ENCODE assay signal across 11 mouse cellular contexts in the genomic region with DNA sequence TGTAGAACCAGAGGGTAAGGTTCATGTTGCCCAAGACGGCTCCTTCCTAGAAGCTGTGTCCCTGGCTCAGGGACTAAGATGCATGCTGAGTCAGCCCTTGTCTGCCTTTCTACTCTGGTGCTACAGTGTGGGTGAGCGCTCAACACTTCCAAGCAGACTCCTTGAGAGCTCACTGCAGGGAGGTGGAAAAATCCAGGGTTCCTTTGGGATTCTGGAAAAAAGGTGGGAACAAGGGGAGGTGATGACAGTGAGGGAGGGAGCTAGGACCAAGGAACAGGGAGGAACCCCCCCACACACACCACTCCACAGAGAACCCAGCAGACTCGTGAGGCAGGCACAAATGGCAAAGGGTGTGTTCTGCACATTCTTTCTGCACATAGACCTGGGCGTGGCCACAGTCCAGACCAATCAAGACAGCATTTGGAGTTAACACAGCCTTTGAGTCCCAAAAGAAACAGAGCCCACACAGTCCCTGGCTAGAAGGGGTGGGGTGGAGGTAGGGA. TPM values are rescaled to one million over a fixed set of nuclear protein-coding genes. Genes with fewer than 3 reads are reported as not detected.
A peak's percentile ranks its signal among the peaks of the same experiment; 100 is the strongest.
DNase-seq lines count a peak whose midpoint lies in the region; ATAC-seq and TF ChIP-seq lines count a peak whose summit lies in the region.
"Had no signal": no experiment of that assay in that cellular context is flagged by ENCODE, and none has a peak within 500 bp of the region (broad histone marks: within the 10 kb centered on the region; RNA-seq: fewer than 3 reads in every experiment).

No protein-coding gene starts in this region.

- 55% methylated on average over 4 of the region's 4 CpGs for WGBS in liver, postnatal 0 days (ENCODE audit: insufficient replicate concordance)
- WGBS in heart, embryonic 11.5 days (ENCODE audit: insufficient replicate concordance) = 43% methylated on average over 4 of the region's 4 CpGs

- H3K4me2 ChIP-seq in liver, postnatal 0 days (ENCODE audit: low read depth, low read length) = no peak overlapping the region
- H3K4me2 ChIP-seq in heart, embryonic 11.5 days = no peak overlapping the region
- H3K4me2 ChIP-seq: midbrain, embryonic 12.5 days had no signal

- no peaks in the 10 kb centered on the region for H3K9me3 ChIP-seq in liver, postnatal 0 days (ENCODE audit: low read length)
- H3K9me3 ChIP-seq in heart, embryonic 11.5 days (replicated peaks; ENCODE audit: control insufficient read depth, low read length) = no peaks in the 10 kb centered on the region
- H3K9me3 ChIP-seq: midbrain, embryonic 12.5 days had no signal

- ATAC-seq in liver, postnatal 0 days = no peak
- no peak for ATAC-seq in heart, embryonic 11.5 days (replicated peaks; ENCODE audit: insufficient number of reproducible peaks, low FRiP score, low TSS enrichment)
- ATAC-seq: activated CD4-positive, CD25-positive, alpha-beta regulatory T cell, adult 4 months had no signal

- no peaks in the 10 kb centered on the region for H3K27me3 ChIP-seq in liver, postnatal 0 days (ENCODE audit: insufficient read depth, low read length)
- H3K27me3 ChIP-seq in heart, embryonic 11.5 days (ENCODE audit: control insufficient read depth, insufficient read depth, low read length) = peaks cover 17% of the 10 kb centered on the region

- H3K27ac ChIP-seq in liver, postnatal 0 days (ENCODE audit: low read depth) = no peak overlapping the region
- no peak overlapping the region for H3K27ac ChIP-seq in heart, embryonic 11.5 days (ENCODE audit: low read depth, low read length)
- H3K27ac ChIP-seq: midbrain, embryonic 12.5 days had no signal

- H3K9ac ChIP-seq in liver, postnatal 0 days (replicated peaks) = no peak overlapping the region
- H3K9ac ChIP-seq in heart, embryonic 11.5 days (ENCODE audit: low read depth, low read length) = no peak overlapping the region
- H3K9ac ChIP-seq: midbrain, embryonic 12.5 days had no signal

- no peak for TF ChIP-seq CTCF in liver, postnatal 0 days (IDR thresholded peaks at IDR 0.05; ENCODE audit: low read depth)

- H3K4me3 ChIP-seq in liver, postnatal 0 days (ENCODE audit: low read depth, low read length) = no peak overlapping the region
- no peak overlapping the region for H3K4me3 ChIP-seq in heart, embryonic 11.5 days (ENCODE audit: low read depth, low read length)
- H3K4me3 ChIP-seq: midbrain, embryonic 12.5 days had no signal

- TF ChIP-seq EP300 in liver, postnatal 0 days (IDR thresholded peaks at IDR 0.05; ENCODE audit: low read depth) = no peak

- H3K4me1 ChIP-seq in liver, postnatal 0 days (ENCODE audit: insufficient read depth) = no peaks in the 10 kb centered on the region
- H3K4me1 ChIP-seq in heart, embryonic 11.5 days (ENCODE audit: control insufficient read depth, insufficient read depth, low read length) = peaks cover 7% of the 10 kb centered on the region
- H3K4me1 ChIP-seq: midbrain, embryonic 12.5 days had no signal

- H3K36me3 ChIP-seq in liver, postnatal 0 days (replicated peaks; ENCODE audit: insufficient read depth, low read length) = peaks cover 2% of the 10 kb centered on the region
- H3K36me3 ChIP-seq in heart, embryonic 11.5 days (ENCODE audit: control insufficient read depth, insufficient read depth, low read length) = peaks cover 16% of the 10 kb centered on the region

- DNase-seq in liver = peak; percentile 26
- DNase-seq in liver, postnatal 0 days = no peak
- peak; percentile 20 for DNase-seq in embryo, embryonic 11 days
- DNase-seq in left cerebral cortex, adult 9 months (ENCODE audit: low spot score in 2 of 2) = peak; percentile 55 to 71
- DNase-seq in right cerebral cortex, postnatal 36 days (ENCODE audit: low spot score in 2 of 2) = peak; percentile 66 to 77
- DNase-seq in urinary bladder, postnatal 25 days (ENCODE audit: low spot score) = no peak
- DNase-seq in neural tube, embryonic 10.5 days (ENCODE audit: extremely low spot score, low spot score) = no peak
- DNase-seq: gastrocnemius, postnatal 14 days had no signal

RNA-seq across cellular contexts. Expression of gene Pla2g4b, which starts 10.9 kb away (rescaled TPM):
- 0.12 and 0.15 TPM in 2 replicates for polyA plus RNA-seq in liver, postnatal 0 days (2015; fragmentation: Nextera tagmentation; extraction: Ambion mirVana)
- polyA plus RNA-seq in heart, embryonic 11.5 days (2014; fragmentation: Nextera tagmentation; extraction: Ambion mirVana) = 1.2 and 2.3 TPM in 2 replicates

RNA-seq across cellular contexts. Expression of gene Gm28042, which starts 16.9 kb away (rescaled TPM):
- polyA plus RNA-seq in liver, postnatal 0 days (2015; fragmentation: Nextera tagmentation; extraction: Ambion mirVana) = 0.13 and 0.38 TPM in 2 replicates
- polyA plus RNA-seq in heart, embryonic 11.5 days (2014; fragmentation: Nextera tagmentation; extraction: Ambion mirVana) = 0.92 and 1.8 TPM in 2 replicates

RNA-seq across cellular contexts. Expression of gene Jmjd7, which starts 16.9 kb away (rescaled TPM):
- 4.0 and 4.8 TPM in 2 replicates for polyA plus RNA-seq in liver, postnatal 0 days (2015; fragmentation: Nextera tagmentation; extraction: Ambion mirVana)
- polyA plus RNA-seq in heart, embryonic 11.5 days (2014; fragmentation: Nextera tagmentation; extraction: Ambion mirVana) = 12.7 and 16.0 TPM in 2 replicates

Comparison
In these comparisons a context has a peak if more than half of its experiments do, and no peak if none do; other contexts are left out.
1. DNase-seq: peak in liver (single experiment), embryo, embryonic 11 days (single experiment), left cerebral cortex, adult 9 months (2 of 2) and right cerebral cortex, postnatal 36 days (2 of 2); none in liver, postnatal 0 days (single experiment), urinary bladder, postnatal 25 days (single experiment) and neural tube, embryonic 10.5 days (single experiment).